Mouse (Mus musculus) thymus, adult 2 months (tissue): ENCODE results near the gene Cfap45.

Source experiments
- CTCF ChIP-seq: fragments of 200-500 bp; IDR thresholded peaks from 2 replicates; pipeline ENCODE4 v1.5.1; 2012; ENCODE audit warnings: mild to moderate bottlenecking, control low read depth, low read length, moderate library complexity, borderline replicate concordance; ENCODE audit not compliant: control insufficient read depth, poor library complexity, insufficient read depth; ENCODE audit errors: extremely low read depth
- POLR2A ChIP-seq: fragments of 200-500 bp; IDR thresholded peaks from 2 replicates; pipeline ENCODE4 v1.6.1; 2012; ENCODE audit warnings: mild to moderate bottlenecking, low read length, control low read depth, moderate library complexity; ENCODE audit not compliant: control insufficient read depth, poor library complexity, insufficient read depth; ENCODE audit errors: extremely low read depth

DNA sequence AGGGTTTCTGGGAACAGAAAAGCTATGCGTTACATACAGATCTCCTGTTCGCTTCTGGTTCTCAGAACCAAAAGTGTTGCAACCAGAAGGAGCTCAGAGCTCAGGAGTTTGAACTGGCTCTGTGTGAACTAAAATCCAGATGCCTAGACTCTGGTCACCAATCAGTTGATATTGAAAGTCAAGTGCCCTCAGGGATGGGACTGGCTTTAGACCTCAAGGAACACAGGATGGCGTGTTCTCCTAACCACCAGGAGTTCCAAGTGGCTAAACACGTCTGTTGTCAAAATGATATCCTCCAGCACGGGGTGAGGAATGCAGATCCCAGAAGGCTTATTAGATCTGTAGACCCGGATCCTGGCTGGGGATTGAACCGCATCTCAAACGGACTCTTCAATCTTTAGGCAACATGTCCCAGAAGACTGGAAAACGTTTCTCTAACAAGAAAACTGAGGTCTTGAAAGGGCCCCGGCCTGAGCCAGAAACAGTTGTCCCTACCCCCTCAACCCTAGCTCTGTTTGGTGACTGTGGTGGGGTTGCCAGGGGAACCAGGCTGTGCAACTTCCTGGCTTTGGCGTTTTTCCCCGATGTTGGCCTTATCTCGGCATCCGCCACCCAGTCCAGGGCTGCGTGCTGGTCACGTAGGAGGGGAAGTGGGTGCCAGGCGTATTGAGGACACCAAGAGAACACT, 6.9 kb upstream of the Cfap45 start:
- TF ChIP-seq CTCF (no peak), POLR2A (no peak)
